Mouse (Mus musculus) embryonic fibroblast, embryonic 13.5 days (primary cell): ENCODE data around the gene Wdr74. TPM values are rescaled to one million over a fixed set of nuclear protein-coding genes. Genes with fewer than 3 reads are reported as not detected.
"Not testable (repeated sequence)": the region's sequence is repeated elsewhere in the genome, so short reads cannot be mapped to it uniquely, and the experiment has no call there.

Source experiments
- H3K27ac ChIP-seq: 2 replicates; pipeline ENCODE4 v1.5.1; 2012; ENCODE audit warnings: low read length, control low read depth, inconsistent platforms; ENCODE audit not compliant: insufficient read depth
- H3K4me1 ChIP-seq: 2 replicates; pipeline ENCODE4 v1.6.1; 2011; ENCODE audit warnings: low read length; ENCODE audit not compliant: control insufficient read depth, insufficient read depth
- H3K4me3 ChIP-seq: 2 replicates; pipeline ENCODE4 v1.5.1; 2011; ENCODE audit warnings: mild to moderate bottlenecking, control low read depth, low read length; ENCODE audit not compliant: insufficient read depth
- CTCF ChIP-seq: IDR thresholded peaks from 2 replicates; pipeline ENCODE4 v1.5.1; 2011; ENCODE audit warnings: mild to moderate bottlenecking, control low read depth, low read length, moderate library complexity, borderline replicate concordance; ENCODE audit not compliant: insufficient read depth
- POLR2A ChIP-seq: IDR thresholded peaks from 2 replicates; pipeline ENCODE4 v1.6.1; 2011; ENCODE audit warnings: low read depth, mild to moderate bottlenecking, control low read depth, low read length, moderate library complexity
- polyA plus RNA-seq: library from polyadenylated mRNA; stranded (reverse); fragments of >200 nt; gene quantifications from 2 replicates; pipeline ENCODE4 v1.2.4, GENCODE M21; 2011; ENCODE audit warnings: low read depth; ENCODE audit not compliant: missing spikeins, insufficient read length

Wdr74 gene
- polyA plus RNA-seq, 1 experiment, result 52.3 TPM

- peak overlapping the region; percentile 96 for H3K4me3 ChIP-seq
- no peak for TF ChIP-seq CTCF
- TF ChIP-seq POLR2A, result peak; percentile 24; the same call in 1 of the 2 replicates
- H3K27ac ChIP-seq, result peak overlapping the region; percentile 79
- H3K4me1 ChIP-seq, result 0 out of 2 replicates have a peak, but pooled peaks cover 2% of the 10 kb centered on the region
Measured at GRCm38 (mm10) chr19:8723574-8724346, 11.9 kb upstream of the Wdr74 start.

DNA sequence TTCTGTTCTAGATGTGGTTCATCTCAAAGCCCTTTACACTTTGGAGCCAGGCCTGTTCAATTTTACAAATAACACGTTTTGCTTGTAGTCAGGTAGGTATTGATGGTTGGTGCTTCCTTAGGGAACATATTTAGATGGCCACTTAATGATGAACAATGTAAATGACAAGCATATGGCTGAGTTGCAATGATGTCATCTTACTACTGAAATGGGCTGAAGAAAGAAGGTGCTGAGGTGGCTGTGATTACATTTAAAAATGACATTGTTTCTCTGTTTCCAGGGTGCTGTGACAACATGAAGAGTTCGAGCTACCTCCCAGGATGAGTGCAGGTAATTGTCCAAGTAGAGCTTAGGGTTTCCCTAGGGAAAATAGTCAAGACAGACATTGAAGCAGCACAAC, 11.2 kb upstream of the Wdr74 start:
- TF ChIP-seq POLR2A, result peak; percentile 44; the same call in 1 of the 2 replicates
- TF ChIP-seq CTCF, result no peak
- H3K27ac ChIP-seq, result peak overlapping the region; percentile 79

GRCm38 (mm10) chr19:8725081-8725613, 10.5 kb upstream of the Wdr74 start:
- peak overlapping the region; percentile 49 for H3K27ac ChIP-seq
- TF ChIP-seq POLR2A, result no peak
- TF ChIP-seq CTCF, result no peak

More for the DNA sequence above, 11.2 kb upstream of the Wdr74 start:
- Histone ChIP-seq H3K4me1 (0 out of 2 replicates have a peak, but pooled peaks cover 2% of the 10 kb centered on the region), H3K4me3 (peak overlapping the region; percentile 96)

DNA sequence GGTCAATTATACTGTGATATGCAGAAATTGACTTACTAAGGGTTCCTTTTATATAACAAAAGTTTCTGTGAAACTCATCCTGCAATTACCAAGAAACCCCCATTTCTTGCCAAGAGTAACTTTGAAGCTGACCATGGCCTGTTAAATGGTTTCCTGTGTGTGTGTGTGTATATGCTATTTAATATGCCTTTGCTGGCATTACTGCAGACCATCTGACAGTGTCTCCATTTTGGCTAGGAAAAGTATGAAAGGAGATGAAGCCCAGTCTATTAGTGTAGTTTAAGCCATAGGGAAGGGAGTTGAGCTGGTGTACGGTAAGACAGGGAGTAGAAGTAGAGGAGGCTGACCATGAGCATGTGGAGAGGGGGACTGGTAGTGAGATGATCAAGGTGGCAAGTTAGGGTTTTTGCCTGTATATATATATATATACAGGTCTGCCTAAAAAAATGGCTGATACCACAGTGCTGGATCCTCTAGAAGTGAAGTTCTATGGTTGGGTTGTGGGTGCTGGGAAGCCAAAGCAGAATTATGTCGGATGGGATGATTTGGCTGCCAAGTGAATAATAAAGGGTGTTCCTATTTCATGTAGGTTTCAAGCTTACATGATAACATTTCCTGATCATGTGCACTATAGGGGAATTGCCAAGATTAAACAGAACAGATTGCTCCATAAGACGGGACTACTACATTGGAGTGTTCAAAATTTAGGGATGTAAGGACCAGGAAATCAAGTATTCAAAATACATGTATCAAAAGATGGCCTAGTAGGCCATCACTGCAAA, 8.8 kb upstream of the Wdr74 start:
- no peak for TF ChIP-seq CTCF
- TF ChIP-seq POLR2A, result 0 out of 2 replicates have a peak, but pooled peaks have one; percentile 37
- Histone ChIP-seq H3K4me3 (peak overlapping the region; percentile 34; the same call in 1 of the 2 replicates), H3K4me1 (0 out of 2 replicates have a peak, but pooled peaks cover 2% of the 10 kb centered on the region), H3K27ac (no peak overlapping the region)

More at GRCm38 (mm10) chr19:8725081-8725613, 10.5 kb upstream of the Wdr74 start:
- Histone ChIP-seq H3K4me1 (0 out of 2 replicates have a peak, but pooled peaks cover 2% of the 10 kb centered on the region), H3K4me3 (peak overlapping the region; percentile 96)

- Histone ChIP-seq H3K4me3 (no peak overlapping the region), H3K4me1 (0 out of 2 replicates have a peak, but pooled peaks cover 2% of the 10 kb centered on the region), H3K27ac (no peak overlapping the region)
- TF ChIP-seq POLR2A, result peak; percentile 69
- no peak for TF ChIP-seq CTCF
Measured at GRCm38 (mm10) chr19:8727495-8728114, 8.0 kb upstream of the Wdr74 start.

GRCm38 (mm10) chr19:8728335-8729099, 7.1 kb upstream of the Wdr74 start:
- not testable (repeated sequence) for H3K4me3 ChIP-seq, H3K27ac ChIP-seq, H3K4me1 ChIP-seq
- peak; percentile 9; the same call in 1 of the 2 replicates for TF ChIP-seq POLR2A

DNA sequence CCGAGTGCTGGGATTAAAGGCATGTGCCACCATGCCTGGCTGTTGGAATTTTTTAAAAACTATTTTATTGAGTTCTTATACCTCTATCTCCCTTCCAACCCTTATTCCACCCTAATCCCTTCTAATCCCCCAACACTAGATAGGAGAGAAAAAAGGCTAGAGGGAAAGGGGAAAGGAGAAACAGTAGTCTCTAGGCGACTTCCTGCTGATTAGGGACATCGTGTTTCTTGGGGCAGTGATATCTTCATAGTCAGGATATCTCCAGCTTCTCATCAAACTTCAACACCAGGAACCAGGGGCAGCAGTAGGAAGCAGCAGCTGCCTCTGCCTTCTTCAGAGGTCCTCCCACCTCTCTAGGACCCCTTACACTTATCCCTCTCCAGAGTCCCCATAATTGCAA, 1.3 kb upstream of the Wdr74 start:
- TF ChIP-seq CTCF (no peak), POLR2A (no peak)

DNA sequence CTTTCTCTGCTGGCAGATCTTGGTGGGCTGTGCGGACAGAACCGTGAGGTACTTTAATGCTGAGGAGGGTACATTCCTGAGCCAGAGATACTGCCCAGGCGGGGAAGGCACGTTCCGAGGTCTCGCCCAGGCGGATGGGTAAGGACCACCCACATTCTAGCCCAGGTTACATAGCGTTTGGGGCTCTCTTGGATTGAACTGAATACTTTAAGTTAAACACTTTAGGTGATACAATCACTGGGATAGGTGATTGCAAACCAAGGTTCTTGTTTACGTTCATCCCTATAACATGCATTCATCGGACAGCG, 487 bp downstream of the Wdr74 start:
- Histone ChIP-seq H3K4me3 (peak overlapping the region; percentile 80), H3K27ac (no peak overlapping the region), H3K4me1 (0 out of 2 replicates have a peak, but pooled peaks cover 2% of the 10 kb centered on the region)
- TF ChIP-seq POLR2A, result no peak
- TF ChIP-seq CTCF, result no peak

More for the DNA sequence above, 1.3 kb upstream of the Wdr74 start:
- H3K27ac ChIP-seq, result no peak overlapping the region
- 0 out of 2 replicates have a peak, but pooled peaks cover 2% of the 10 kb centered on the region for H3K4me1 ChIP-seq
- no peak overlapping the region for H3K4me3 ChIP-seq
